Mouse (Mus musculus) cerebellum, adult 9-11 months (tissue): ENCODE measurements around the gene Vmn1r29.
"Not testable (repeated sequence)": the region's sequence is repeated elsewhere in the genome, so short reads cannot be mapped to it uniquely, and the experiment has no call there.

ENCODE experiments used
- DNase-seq: peaks from one replicate; pipeline ENCODE4 v3.0.0; 2022

Gene Vmn1r29

GRCm38 (mm10) chr6:58301249-58301648 is at the start of gene Vmn1r29:
TSS of gene Vmn1r29 (plus strand) at chr6:58301549.
- no peak for DNase-seq

GRCm38 (mm10) chr6:58261737-58262136 is 39.6 kb upstream of the Vmn1r29 start, which contains the start of gene Vmn1r28:
TSS of gene Vmn1r28 (plus strand) at chr6:58262037.
- DNase-seq = no peak

GRCm38 (mm10) chr6:58279661-58280060 is 21.7 kb upstream of the Vmn1r29 start:
- not testable (repeated sequence) for DNase-seq

GRCm38 (mm10) chr6:58292201-58292600 is 9.1 kb upstream of the Vmn1r29 start:
- DNase-seq = no peak

GRCm38 (mm10) chr6:58298511-58298910 is 2.8 kb upstream of the Vmn1r29 start:
- DNase-seq = not testable (repeated sequence)

GRCm38 (mm10) chr6:58330686-58331085 is 29.3 kb downstream of the Vmn1r29 start:
- DNase-seq = not testable (repeated sequence)
